Mouse (Mus musculus): ENCODE measurements at regions not wholly inside any gene's neighbourhood (a gene's known extent, or its start where the extent isn't known, plus 50 kb on each side); places are given as distances from the start of the nearest gene placed in this dataset.
A peak's percentile ranks its signal among the peaks of the same experiment; 100 is the strongest.

DNA sequence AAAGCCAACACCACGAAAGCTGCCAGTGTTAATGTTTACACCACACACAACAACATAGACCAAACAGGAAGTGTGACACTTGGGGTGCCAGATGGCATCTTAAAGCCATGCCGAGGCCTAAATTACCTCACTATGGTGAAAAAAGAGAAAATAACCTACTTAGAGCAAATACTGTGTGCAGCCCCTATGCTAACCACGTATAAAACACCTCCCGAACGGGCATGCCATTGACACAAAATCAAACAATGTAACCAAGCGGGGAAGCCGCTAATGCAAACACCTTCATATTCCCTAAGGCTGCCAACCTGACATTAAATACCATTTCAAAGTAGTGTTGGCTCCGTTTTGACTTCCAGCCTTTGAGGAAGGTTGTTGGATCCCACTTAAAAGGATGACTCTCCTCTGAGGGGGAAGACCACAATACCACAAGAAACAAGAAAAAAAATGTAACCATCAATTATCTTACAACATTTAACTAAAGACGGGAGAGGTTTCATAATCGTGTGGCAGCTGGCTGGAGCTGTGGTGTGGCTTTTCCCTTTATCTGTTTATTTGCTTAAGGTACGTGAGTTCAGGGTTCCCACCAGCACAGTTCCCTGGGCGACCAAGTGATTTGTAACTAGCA lies 96.1 kb upstream of the Lef1 start:
- TF ChIP-seq POLR2A (IDR thresholded peaks at IDR 0.05; ENCODE audit: insufficient read length, low read depth) (no peak), USF1 (IDR thresholded peaks at IDR 0.05; ENCODE audit: low read depth) (no peak), POLR2AphosphoS2 (IDR thresholded peaks at IDR 0.05; ENCODE audit: insufficient read length, low read depth) (no peak), E2F4 (IDR thresholded peaks at IDR 0.05; ENCODE audit: insufficient read depth) (no peak), SRF (IDR thresholded peaks at IDR 0.05; ENCODE audit: control insufficient read depth, insufficient read length, low read depth) (no peak), CEBPB (IDR thresholded peaks at IDR 0.05; ENCODE audit: insufficient read depth, poor library complexity, severe bottlenecking) (peak; percentile 88), TCF12 (IDR thresholded peaks at IDR 0.05; ENCODE audit: insufficient read depth, poor library complexity, severe bottlenecking) (no peak), MYOD1 (IDR thresholded peaks at IDR 0.05; ENCODE audit: control insufficient read depth in 1 of 3, insufficient read length in 2 of 3, low read depth in 2 of 3) (no peak), MYOG (IDR thresholded peaks at IDR 0.05; ENCODE audit: control insufficient read depth in 1 of 3, insufficient read depth in 1 of 3, insufficient read length in 2 of 3, low read depth in 2 of 3) (no peak), TCF3 (IDR thresholded peaks at IDR 0.05; ENCODE audit: insufficient read length, low read depth) (no peak), REST (IDR thresholded peaks at IDR 0.05; ENCODE audit: insufficient read depth, insufficient read length) (no peak)

Measured in myocyte (in vitro differentiated cells).